Mouse (Mus musculus) stomach, embryonic 16.5 days (tissue): ENCODE results near the gene Tomm70a. TPM values are rescaled to one million over a fixed set of nuclear protein-coding genes. Genes with fewer than 3 reads are reported as not detected.
"Not testable (repeated sequence)": the region's sequence is repeated elsewhere in the genome, so short reads cannot be mapped to it uniquely, and the experiment has no call there.

Source experiments
- ATAC-seq: fragments of 200-750 bp; cut with Nextera tagmentation; 2 replicates; pipeline ENCODE4 v1.8.0; 2017; ENCODE audit warnings: moderate number of reproducible peaks, moderate TSS enrichment; ENCODE audit not compliant: insufficient read depth, low FRiP score
- H3K27ac ChIP-seq: fragments of 300-500 bp; sonication (generic); 2 replicates; pipeline ENCODE4 v1.5.1; 2014; ENCODE audit warnings: low read length
- H3K27me3 ChIP-seq: fragments of 300-500 bp; sonication (generic); 2 replicates; pipeline ENCODE4 v1.6.1; 2014; ENCODE audit warnings: low read length, control low read depth, mixed read lengths; ENCODE audit not compliant: control insufficient read depth, insufficient read depth
- H3K36me3 ChIP-seq: fragments of 300-500 bp; sonication (generic); 2 replicates; pipeline ENCODE4 v1.6.1; 2014; ENCODE audit warnings: low read length; ENCODE audit not compliant: control insufficient read depth, insufficient read depth
- H3K4me1 ChIP-seq: fragments of 300-500 bp; sonication (generic); 2 replicates; pipeline ENCODE4 v1.6.1; 2014; ENCODE audit warnings: low read length, control low read depth, mixed read lengths; ENCODE audit not compliant: control insufficient read depth, insufficient read depth
- H3K4me2 ChIP-seq: fragments of 300-500 bp; sonication (generic); 2 replicates; pipeline ENCODE4 v1.6.1; 2014; ENCODE audit warnings: low read depth, low read length, mixed read lengths
- H3K4me3 ChIP-seq: fragments of 300-500 bp; sonication (generic); replicated peaks from 2 replicates; pipeline ENCODE4 v1.5.1; 2014; ENCODE audit warnings: mild to moderate bottlenecking, low read length
- H3K9ac ChIP-seq: fragments of 300-500 bp; sonication (generic); 2 replicates; pipeline ENCODE4 v1.6.1; 2014; ENCODE audit warnings: low read length
- H3K9me3 ChIP-seq: fragments of 300-500 bp; sonication (generic); replicated peaks from 2 replicates; pipeline ENCODE4 v1.6.1; 2016; ENCODE audit warnings: low read length, control low read depth; ENCODE audit not compliant: control insufficient read depth
- WGBS: fragments of 180-500 bp; shearing (Covaris S2); extraction: QIAGEN DNeasy Blood & Tissue Kit; methylation state at CpG from one replicate; pipeline ENCODE4 v1.1.7; 2014; 5-methylcytosine and 5-hydroxymethylcytosine counted together
- polyA plus RNA-seq: library from polyadenylated mRNA; unstranded; fragments of >200 nt; fragmentation: Nextera tagmentation; extraction: Ambion mirVana; gene quantifications from 2 replicates; pipeline ENCODE4 v1.2.1, GENCODE M21; 2015

The Tomm70a gene
- polyA plus RNA-seq, 1 experiment from 2014 or later: 31.5 TPM

- no peak overlapping the region for H3K4me2 ChIP-seq
- no peak overlapping the region for H3K9ac ChIP-seq
- no peaks in the 10 kb centered on the region for H3K36me3 ChIP-seq
- no peak overlapping the region for H3K4me3 ChIP-seq
- no peak for ATAC-seq
- H3K27ac ChIP-seq: no peak overlapping the region
- H3K27me3 ChIP-seq: no peaks in the 10 kb centered on the region
- H3K9me3 ChIP-seq: no peaks in the 10 kb centered on the region
- H3K4me1 ChIP-seq: peaks cover 7% of the 10 kb centered on the region; the same call in 1 of the 2 replicates
- WGBS: 72% methylated on average over 1 of the region's 1 CpGs
Observed at GRCm38 (mm10) chr16:57163694-57164093, 42.2 kb downstream of the Tomm70a start.

- Histone ChIP-seq H3K36me3 (no peaks in the 10 kb centered on the region), H3K9me3 (no peaks in the 10 kb centered on the region), H3K4me1 (peaks cover 7% of the 10 kb centered on the region; the same call in 1 of the 2 replicates), H3K4me3 (no peak overlapping the region), H3K27ac (no peak overlapping the region), H3K9ac (no peak overlapping the region), H3K4me2 (no peak overlapping the region), H3K27me3 (no peaks in the 10 kb centered on the region)
- no peak for ATAC-seq
- 90% methylated on average over 5 of the region's 5 CpGs for WGBS
Observed at GRCm38 (mm10) chr16:57165157-57165556, 43.7 kb downstream of the Tomm70a start.

GRCm38 (mm10) chr16:57166086-57166485 lies 44.6 kb downstream of the Tomm70a start:
- H3K36me3 ChIP-seq: peaks cover 2% of the 10 kb centered on the region; the same call in 1 of the 2 replicates
- peak overlapping the region; percentile 92 for H3K4me3 ChIP-seq
- no peak overlapping the region for H3K27ac ChIP-seq
- peaks cover 7% of the 10 kb centered on the region; the same call in 1 of the 2 replicates for H3K4me1 ChIP-seq
- no peak overlapping the region for H3K9ac ChIP-seq
- no peaks in the 10 kb centered on the region for H3K27me3 ChIP-seq
- WGBS: 77% methylated on average over 6 of the region's 6 CpGs
- no peak for ATAC-seq
- peak overlapping the region; percentile 63 for H3K4me2 ChIP-seq
- H3K9me3 ChIP-seq: no peaks in the 10 kb centered on the region

- H3K9me3 ChIP-seq: no peaks in the 10 kb centered on the region
- H3K36me3 ChIP-seq: peaks cover 8% of the 10 kb centered on the region; the same call in 1 of the 2 replicates
- H3K4me1 ChIP-seq: peaks cover 7% of the 10 kb centered on the region; the same call in 1 of the 2 replicates
- peak within 1 kb of the TSS; percentile 63 for H3K4me2 ChIP-seq
- H3K9ac ChIP-seq: peak within 1 kb of the TSS; percentile 91
- peak within 1 kb of the TSS; percentile 89 for H3K27ac ChIP-seq
- peak; percentile 98 for ATAC-seq
- H3K27me3 ChIP-seq: no peaks in the 10 kb centered on the region
- WGBS: under 1% methylated on average over 58 of the region's 58 CpGs
- peak within 1 kb of the TSS; percentile 92 for H3K4me3 ChIP-seq
Observed at GRCm38 (mm10) chr16:57166611-57167513, 45.4 kb downstream of the Tomm70a start, which contains the start of gene Nit2. Nit2 (minus strand) TSS chr16:57167341.

GRCm38 (mm10) chr16:57167514-57167912 lies 46.0 kb downstream of the Tomm70a start:
- Histone ChIP-seq H3K4me3 (peak overlapping the region; percentile 92), H3K9ac (peak overlapping the region; percentile 91), H3K27ac (peak overlapping the region; percentile 89), H3K27me3 (no peaks in the 10 kb centered on the region), H3K36me3 (peaks cover 8% of the 10 kb centered on the region; the same call in 1 of the 2 replicates), H3K9me3 (no peaks in the 10 kb centered on the region), H3K4me2 (peak overlapping the region; percentile 63), H3K4me1 (peaks cover 7% of the 10 kb centered on the region; the same call in 1 of the 2 replicates)
- peak; percentile 33; the same call in 1 of the 2 replicates for ATAC-seq
- WGBS: 14% methylated on average over 5 of the region's 5 CpGs

- peaks cover 7% of the 10 kb centered on the region; the same call in 1 of the 2 replicates for H3K4me1 ChIP-seq
- no peaks in the 10 kb centered on the region for H3K9me3 ChIP-seq
- WGBS: 73% methylated on average over 4 of the region's 4 CpGs
- no peak overlapping the region for H3K27ac ChIP-seq
- no peaks in the 10 kb centered on the region for H3K27me3 ChIP-seq
- no peak for ATAC-seq
- H3K9ac ChIP-seq: no peak overlapping the region
- H3K36me3 ChIP-seq: peaks cover 8% of the 10 kb centered on the region; the same call in 1 of the 2 replicates
- H3K4me3 ChIP-seq: no peak overlapping the region
- H3K4me2 ChIP-seq: no peak overlapping the region
Observed at GRCm38 (mm10) chr16:57168236-57168635, 46.7 kb downstream of the Tomm70a start.

- H3K4me2 ChIP-seq: no peak overlapping the region
- peaks cover 8% of the 10 kb centered on the region; the same call in 1 of the 2 replicates for H3K36me3 ChIP-seq
- H3K9me3 ChIP-seq: no peaks in the 10 kb centered on the region
- H3K4me3 ChIP-seq: no peak overlapping the region
- no peaks in the 10 kb centered on the region for H3K27me3 ChIP-seq
- no peak overlapping the region for H3K27ac ChIP-seq
- WGBS: 91% methylated on average over 8 of the region's 8 CpGs
- no peak overlapping the region for H3K9ac ChIP-seq
- peaks cover 3% of the 10 kb centered on the region; the same call in 1 of the 2 replicates for H3K4me1 ChIP-seq
- ATAC-seq: no peak
Observed at GRCm38 (mm10) chr16:57171161-57171560, 49.7 kb downstream of the Tomm70a start.

- Histone ChIP-seq H3K27me3 (no peaks in the 10 kb centered on the region), H3K4me2 (no peak overlapping the region), H3K9me3 (no peaks in the 10 kb centered on the region), H3K27ac (no peak overlapping the region), H3K9ac (no peak overlapping the region), H3K36me3 (peaks cover 8% of the 10 kb centered on the region; the same call in 1 of the 2 replicates), H3K4me1 (peaks cover 3% of the 10 kb centered on the region; the same call in 1 of the 2 replicates), H3K4me3 (no peak overlapping the region)
- 85% methylated on average over 6 of the region's 6 CpGs for WGBS
- no peak for ATAC-seq
Observed at GRCm38 (mm10) chr16:57171570-57171969, 50.1 kb downstream of the Tomm70a start.

- ATAC-seq, H3K9me3 ChIP-seq, H3K4me1 ChIP-seq, H3K4me2 ChIP-seq, H3K9ac ChIP-seq, H3K27me3 ChIP-seq, H3K4me3 ChIP-seq, H3K27ac ChIP-seq: not testable (repeated sequence)
- H3K36me3 ChIP-seq: peaks cover 13% of the 10 kb centered on the region; the same call in 1 of the 2 replicates
Observed at GRCm38 (mm10) chr16:57174480-57174879, 53.0 kb downstream of the Tomm70a start.
